Mouse (Mus musculus): ENCODE measurements around the gene Trpm3.

- TF ChIP-seq POLR2A (IDR thresholded peaks at IDR 0.05; ENCODE audit: control insufficient read depth, extremely low read depth, insufficient read depth, low read length, poor library complexity): no peak
- TF ChIP-seq CTCF (IDR thresholded peaks at IDR 0.05; ENCODE audit: borderline replicate concordance, control insufficient read depth, extremely low read depth, insufficient read depth, low read length, poor library complexity): no peak
Observed at GRCm38 (mm10) chr19:22902386-22902785, 763.5 kb downstream of the Trpm3 start.
